Mouse (Mus musculus): ENCODE results near the gene Smim26.

DNA sequence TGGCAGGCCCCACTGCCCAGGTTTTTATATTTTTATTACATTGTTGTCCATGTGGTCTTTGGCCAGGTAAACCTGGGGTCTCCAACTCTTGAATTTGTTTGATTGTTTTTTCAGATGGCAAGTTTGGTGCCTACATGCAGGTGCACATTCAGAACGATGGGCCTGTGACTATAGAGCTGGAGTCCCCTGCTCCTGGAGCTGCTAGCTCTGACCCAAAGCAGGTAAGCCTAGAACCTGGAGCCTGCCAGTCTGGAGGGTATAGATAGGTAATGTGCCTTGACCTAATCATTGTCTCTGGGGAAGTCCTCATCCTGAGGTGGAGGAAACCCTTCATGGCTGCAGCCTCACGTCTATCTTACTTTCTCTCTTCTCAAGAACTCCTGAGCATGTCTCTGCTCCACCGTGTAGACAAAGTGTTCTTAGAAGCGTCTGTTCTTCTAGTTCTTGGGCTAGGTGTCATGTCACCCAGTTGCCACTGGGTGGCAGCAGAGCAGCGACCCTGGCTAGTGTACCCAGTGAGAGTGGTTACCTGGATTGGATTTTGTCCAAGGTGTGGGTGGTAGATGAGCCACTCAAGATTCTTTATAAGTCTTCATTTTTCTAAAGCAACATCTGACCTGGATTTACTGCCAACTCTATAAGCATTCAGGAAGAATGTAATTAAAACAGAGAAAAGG is 41.9 kb downstream of the Smim26 start:
- TF ChIP-seq TAL1 (IDR thresholded peaks at IDR 0.05; ENCODE audit: low read length) (no peak), GATA1 (IDR thresholded peaks at IDR 0.05; ENCODE audit: low read length) (no peak)

All from erythroblast, embryonic 14.5 days (primary cell).